Mouse (Mus musculus) testis, postnatal 14 days (tissue): ENCODE results near the gene Zfp628.

ENCODE experiments used
- DNase-seq: peaks from one replicate; pipeline ENCODE4 v3.0.0; 2021; ENCODE audit warnings: low spot score

Gene Zfp628

GRCm38 (mm10) chr7:4940068-4940479 is 25.1 kb downstream of the Zfp628 start:
- no peak for DNase-seq

- no peak for DNase-seq
These were observed 27.7 kb downstream of the Zfp628 start for GRCm38 (mm10) chr7:4942673-4943072.

- DNase-seq = peak; percentile 82
These were observed 28.3 kb downstream of the Zfp628 start for GRCm38 (mm10) chr7:4943223-4943815.

GRCm38 (mm10) chr7:4947855-4948254 is 32.8 kb downstream of the Zfp628 start:
- DNase-seq = peak; percentile 72

GRCm38 (mm10) chr7:4948386-4948785 is 33.4 kb downstream of the Zfp628 start:
- no peak for DNase-seq

- DNase-seq = no peak
These were observed 35.7 kb downstream of the Zfp628 start for GRCm38 (mm10) chr7:4950561-4951342.

- DNase-seq = no peak
These were observed 38.9 kb downstream of the Zfp628 start for GRCm38 (mm10) chr7:4953815-4954445.

GRCm38 (mm10) chr7:4957361-4957760 is 42.3 kb downstream of the Zfp628 start:
- no peak for DNase-seq

GRCm38 (mm10) chr7:4963527-4963926 is 48.5 kb downstream of the Zfp628 start:
- DNase-seq = no peak

GRCm38 (mm10) chr7:4964272-4964671 is 49.3 kb downstream of the Zfp628 start, which contains the start of gene Sbk2:
Sbk2 (minus strand) TSS chr7:4964406.
- DNase-seq = peak; percentile 68

- no peak for DNase-seq
These were observed 50.0 kb downstream of the Zfp628 start for GRCm38 (mm10) chr7:4964988-4965387.

GRCm38 (mm10) chr7:4971068-4971467 is 56.1 kb downstream of the Zfp628 start, which contains the start of gene Sbk3:
Sbk3 (minus strand) TSS chr7:4971168.
- no peak for DNase-seq
